Mouse (Mus musculus) forebrain, embryonic 14.5 days (tissue): ENCODE measurements around the gene Vstm4. TPM values are rescaled to one million over a fixed set of nuclear protein-coding genes. Genes with fewer than 3 reads are reported as not detected.

Experiments
- ATAC-seq: fragments of 200-750 bp; cut with Nextera tagmentation; 2 replicates; pipeline ENCODE4 v1.8.0; 2017; ENCODE audit warnings: mild to moderate bottlenecking, moderate library complexity
- DNase-seq: peaks from one replicate; pipeline ENCODE4 v3.0.0-alpha.2; 2015; ENCODE audit warnings: low spot score
- H3K27ac ChIP-seq: fragments of 300-500 bp; sonication (generic); 2 replicates; pipeline ENCODE4 v1.5.1; 2014; ENCODE audit warnings: low read depth, mild to moderate bottlenecking, control low read depth, low read length, moderate library complexity
- H3K27me3 ChIP-seq: fragments of 300-500 bp; sonication (generic); replicated peaks from 2 replicates; pipeline ENCODE4 v1.6.1; 2014; ENCODE audit warnings: low read length, control low read depth, mixed read lengths; ENCODE audit not compliant: control insufficient read depth, insufficient read depth
- H3K36me3 ChIP-seq: fragments of 300-500 bp; sonication (generic); 2 replicates; pipeline ENCODE4 v1.6.1; 2014; ENCODE audit warnings: low read length, control low read depth; ENCODE audit not compliant: control insufficient read depth, insufficient read depth
- H3K4me1 ChIP-seq: fragments of 300-500 bp; sonication (generic); 2 replicates; pipeline ENCODE4 v1.6.1; 2014; ENCODE audit warnings: antibody characterized with exemption, low read length, control low read depth; ENCODE audit not compliant: control insufficient read depth, insufficient read depth
- H3K4me2 ChIP-seq: fragments of 300-500 bp; sonication (generic); 2 replicates; pipeline ENCODE4 v1.6.1; 2014; ENCODE audit warnings: mild to moderate bottlenecking, control low read depth, low read length
- H3K4me3 ChIP-seq: fragments of 300-500 bp; sonication (generic); 2 replicates; pipeline ENCODE4 v1.5.1; 2014; ENCODE audit warnings: low read depth, low read length, control low read depth
- H3K9ac ChIP-seq: fragments of 300-500 bp; sonication (generic); 2 replicates; pipeline ENCODE4 v1.6.1; 2014; ENCODE audit warnings: mild to moderate bottlenecking, low read length, control low read depth, moderate library complexity
- H3K9me3 ChIP-seq: fragments of 300-500 bp; sonication (generic); replicated peaks from 2 replicates; pipeline ENCODE4 v1.6.1; 2016; ENCODE audit warnings: low read length, control low read depth, mixed read lengths; ENCODE audit not compliant: control insufficient read depth
- WGBS: fragments of 180-500 bp; shearing (Covaris S2); extraction: QIAGEN DNeasy Blood & Tissue Kit; methylation state at CpG from one replicate; pipeline ENCODE4 v1.1.7; 2014; 5-methylcytosine and 5-hydroxymethylcytosine counted together
- polyA plus RNA-seq: library from polyadenylated mRNA; unstranded; fragments of >200 nt; fragmentation: Nextera tagmentation; extraction: Ambion mirVana; gene quantifications from 2 replicates; pipeline ENCODE4 v1.2.1, GENCODE M21; 2014

Gene Vstm4
- polyA plus RNA-seq, 1 experiment from 2014 or later = 6.0 TPM

GRCm38 (mm10) chr14:32909112-32909511, 52.6 kb downstream of the Vstm4 start:
- 83% methylated on average over 6 of the region's 6 CpGs for WGBS
- Histone ChIP-seq H3K27me3 (no peaks in the 10 kb centered on the region), H3K27ac (no peak overlapping the region), H3K4me2 (no peak overlapping the region), H3K4me3 (no peak overlapping the region), H3K36me3 (no peaks in the 10 kb centered on the region), H3K9me3 (no peaks in the 10 kb centered on the region), H3K9ac (no peak overlapping the region), H3K4me1 (0 out of 2 replicates have a peak, but pooled peaks cover 2% of the 10 kb centered on the region)
- no peak for DNase-seq
- ATAC-seq = no peak

- Histone ChIP-seq H3K9me3 (no peaks in the 10 kb centered on the region), H3K36me3 (no peaks in the 10 kb centered on the region), H3K4me1 (no peaks in the 10 kb centered on the region), H3K4me3 (no peak overlapping the region), H3K27ac (no peak overlapping the region), H3K9ac (no peak overlapping the region), H3K4me2 (no peak overlapping the region), H3K27me3 (no peaks in the 10 kb centered on the region)
- no peak for ATAC-seq
- DNase-seq = no peak
- 81% methylated on average over 4 of the region's 4 CpGs for WGBS
Observed at GRCm38 (mm10) chr14:32911187-32911586, 54.6 kb downstream of the Vstm4 start.

- Histone ChIP-seq H3K27me3 (no peaks in the 10 kb centered on the region), H3K9ac (no peak overlapping the region), H3K27ac (no peak overlapping the region), H3K4me2 (no peak overlapping the region), H3K4me1 (no peaks in the 10 kb centered on the region), H3K36me3 (no peaks in the 10 kb centered on the region), H3K4me3 (no peak overlapping the region), H3K9me3 (no peaks in the 10 kb centered on the region)
- 43% methylated on average over 2 of the region's 2 CpGs for WGBS
- DNase-seq (peak; percentile 8), ATAC-seq (no peak)
Observed at GRCm38 (mm10) chr14:32915360-32915759, 58.8 kb downstream of the Vstm4 start.

- H3K9ac ChIP-seq = no peak overlapping the region
- no peaks in the 10 kb centered on the region for H3K4me1 ChIP-seq
- WGBS = 100% methylated on average over 1 of the region's 1 CpGs
- no peaks in the 10 kb centered on the region for H3K9me3 ChIP-seq
- H3K36me3 ChIP-seq = no peaks in the 10 kb centered on the region
- no peaks in the 10 kb centered on the region for H3K27me3 ChIP-seq
- no peak for DNase-seq
- ATAC-seq = no peak
- no peak overlapping the region for H3K4me2 ChIP-seq
- H3K27ac ChIP-seq = no peak overlapping the region
- no peak overlapping the region for H3K4me3 ChIP-seq
Observed at GRCm38 (mm10) chr14:32917919-32918318, 61.4 kb downstream of the Vstm4 start.

GRCm38 (mm10) chr14:32923871-32924270, 67.3 kb downstream of the Vstm4 start:
- no peaks in the 10 kb centered on the region for H3K36me3 ChIP-seq
- no peak overlapping the region for H3K4me2 ChIP-seq
- no peaks in the 10 kb centered on the region for H3K27me3 ChIP-seq
- ATAC-seq (no peak), DNase-seq (no peak)
- H3K9me3 ChIP-seq = no peaks in the 10 kb centered on the region
- H3K4me3 ChIP-seq = no peak overlapping the region
- 91% methylated on average over 9 of the region's 9 CpGs for WGBS
- no peak overlapping the region for H3K9ac ChIP-seq
- H3K4me1 ChIP-seq = no peaks in the 10 kb centered on the region
- no peak overlapping the region for H3K27ac ChIP-seq

- Histone ChIP-seq H3K27me3 (no peaks in the 10 kb centered on the region), H3K4me2 (no peak overlapping the region), H3K9ac (no peak overlapping the region), H3K36me3 (no peaks in the 10 kb centered on the region), H3K4me1 (no peaks in the 10 kb centered on the region), H3K27ac (no peak overlapping the region), H3K9me3 (no peaks in the 10 kb centered on the region), H3K4me3 (no peak overlapping the region)
- WGBS = 93% methylated on average over 10 of the region's 10 CpGs
- ATAC-seq = no peak
- DNase-seq = no peak
Observed at GRCm38 (mm10) chr14:32931709-32932108, 75.2 kb downstream of the Vstm4 start.

GRCm38 (mm10) chr14:32932220-32932619, 75.7 kb downstream of the Vstm4 start:
- Histone ChIP-seq H3K36me3 (no peaks in the 10 kb centered on the region), H3K4me2 (no peak overlapping the region), H3K9me3 (no peaks in the 10 kb centered on the region), H3K4me3 (no peak overlapping the region), H3K27ac (no peak overlapping the region), H3K9ac (no peak overlapping the region), H3K27me3 (no peaks in the 10 kb centered on the region), H3K4me1 (no peaks in the 10 kb centered on the region)
- no peak for DNase-seq
- WGBS = 90% methylated on average over 8 of the region's 8 CpGs
- no peak for ATAC-seq

GRCm38 (mm10) chr14:32934064-32934463, 77.5 kb downstream of the Vstm4 start:
- H3K27ac ChIP-seq = no peak overlapping the region
- H3K4me2 ChIP-seq = no peak overlapping the region
- no peaks in the 10 kb centered on the region for H3K27me3 ChIP-seq
- H3K4me3 ChIP-seq = no peak overlapping the region
- H3K9ac ChIP-seq = no peak overlapping the region
- DNase-seq = peak; percentile 68
- no peaks in the 10 kb centered on the region for H3K4me1 ChIP-seq
- 55% methylated on average over 6 of the region's 6 CpGs for WGBS
- no peaks in the 10 kb centered on the region for H3K36me3 ChIP-seq
- no peaks in the 10 kb centered on the region for H3K9me3 ChIP-seq
- ATAC-seq = peak; percentile 66; the same call in 1 of the 2 replicates

GRCm38 (mm10) chr14:32939217-32939616, 82.7 kb downstream of the Vstm4 start:
- Histone ChIP-seq H3K27ac (no peak overlapping the region), H3K36me3 (no peaks in the 10 kb centered on the region), H3K9ac (no peak overlapping the region), H3K27me3 (no peaks in the 10 kb centered on the region), H3K4me1 (no peaks in the 10 kb centered on the region), H3K4me3 (no peak overlapping the region), H3K9me3 (no peaks in the 10 kb centered on the region), H3K4me2 (no peak overlapping the region)
- DNase-seq (no peak), ATAC-seq (no peak)
- WGBS = 74% methylated on average over 5 of the region's 5 CpGs
